Mouse (Mus musculus) limb, embryonic 12.5 days (tissue): ENCODE data around the gene Prdm12. TPM values are rescaled to one million over a fixed set of nuclear protein-coding genes. Genes with fewer than 3 reads are reported as not detected.

Experiments used
- ATAC-seq: fragments of 200-750 bp; cut with Nextera tagmentation; 2 replicates; pipeline ENCODE4 v1.8.0; 2017; ENCODE audit warnings: low read depth, moderate TSS enrichment; ENCODE audit not compliant: insufficient number of reproducible peaks, insufficient read depth, low FRiP score, low TSS enrichment
- H3K27ac ChIP-seq: fragments of 300-500 bp; sonication (generic); 2 replicates; pipeline ENCODE4 v1.5.1; 2016; ENCODE audit warnings: mild to moderate bottlenecking, moderate library complexity
- H3K27me3 ChIP-seq: fragments of 300-500 bp; sonication (generic); 2 replicates; pipeline ENCODE4 v1.6.1; 2016; ENCODE audit warnings: mild to moderate bottlenecking, moderate library complexity
- H3K36me3 ChIP-seq: fragments of 300-500 bp; sonication (generic); 2 replicates; pipeline ENCODE4 v1.6.1; 2016; ENCODE audit warnings: mild to moderate bottlenecking, moderate library complexity
- H3K4me1 ChIP-seq: fragments of 300-500 bp; sonication (generic); replicated peaks from 2 replicates; pipeline ENCODE4 v1.6.1; 2016
- H3K4me2 ChIP-seq: fragments of 300-500 bp; sonication (generic); 2 replicates; pipeline ENCODE4 v1.6.1; 2016; ENCODE audit warnings: mild to moderate bottlenecking, moderate library complexity
- H3K4me3 ChIP-seq: fragments of 300-500 bp; sonication (generic); replicated peaks from 2 replicates; pipeline ENCODE4 v1.5.1; 2016; ENCODE audit warnings: mild to moderate bottlenecking
- H3K9ac ChIP-seq: fragments of 300-500 bp; sonication (generic); replicated peaks from 2 replicates; pipeline ENCODE4 v1.6.1; 2016; ENCODE audit warnings: mild to moderate bottlenecking, moderate library complexity
- H3K9me3 ChIP-seq: fragments of 300-500 bp; sonication (generic); 2 replicates; pipeline ENCODE4 v1.6.1; 2016; ENCODE audit warnings: mild to moderate bottlenecking, moderate library complexity
- WGBS: fragments of 180-500 bp; shearing (Covaris S2); methylation state at CpG from one replicate; pipeline ENCODE4 v1.1.7; 2016; 5-methylcytosine and 5-hydroxymethylcytosine counted together
- microRNA-seq: library from miRNA; unstranded; fragments of <30 nt; microRNA quantifications from one replicate; pipeline ENCODE4, GENCODE M21; 2017
- polyA plus RNA-seq: library from polyadenylated mRNA; unstranded; fragments of >200 nt; fragmentation: Nextera tagmentation; extraction: Ambion mirVana; gene quantifications from 2 replicates; pipeline ENCODE4 v1.2.1, GENCODE M21; 2016

Prdm12 gene
- polyA plus RNA-seq, 1 experiment from 2014 or later, result 0.66 TPM

- no peak overlapping the region for H3K4me3 ChIP-seq
- no peaks in the 10 kb centered on the region for H3K27me3 ChIP-seq
- ATAC-seq, result no peak
- H3K4me2 ChIP-seq, result no peak overlapping the region
- H3K9ac ChIP-seq, result no peak overlapping the region
- no peak overlapping the region for H3K27ac ChIP-seq
- H3K36me3 ChIP-seq, result peaks cover 30% of the 10 kb centered on the region
- H3K4me1 ChIP-seq, result peaks cover 5% of the 10 kb centered on the region; the same call in 1 of the 2 replicates
- WGBS, result 25% methylated on average over 2 of the region's 2 CpGs
- H3K9me3 ChIP-seq, result no peaks in the 10 kb centered on the region
Measured at GRCm38 (mm10) chr2:31683666-31684065, 43.8 kb downstream of the Prdm12 start.

GRCm38 (mm10) chr2:31688074-31688925 is 48.5 kb downstream of the Prdm12 start, which contains the start of gene Abl1:
TSS of gene Abl1 (plus strand) at chr2:31688376.
- under 1% methylated on average over 61 of the region's 64 CpGs for WGBS
- Histone ChIP-seq H3K36me3 (peaks cover 5% of the 10 kb centered on the region; the same call in 1 of the 2 replicates), H3K9me3 (0 out of 2 replicates have a peak, but pooled peaks cover 2% of the 10 kb centered on the region), H3K4me2 (peak within 1 kb of the TSS; percentile 86), H3K4me1 (peaks cover 27% of the 10 kb centered on the region), H3K27me3 (no peaks in the 10 kb centered on the region), H3K9ac (peak within 1 kb of the TSS; percentile 80), H3K27ac (peak within 1 kb of the TSS; percentile 95), H3K4me3 (peak within 1 kb of the TSS; percentile 89)
- peak; percentile 99 for ATAC-seq

DNA sequence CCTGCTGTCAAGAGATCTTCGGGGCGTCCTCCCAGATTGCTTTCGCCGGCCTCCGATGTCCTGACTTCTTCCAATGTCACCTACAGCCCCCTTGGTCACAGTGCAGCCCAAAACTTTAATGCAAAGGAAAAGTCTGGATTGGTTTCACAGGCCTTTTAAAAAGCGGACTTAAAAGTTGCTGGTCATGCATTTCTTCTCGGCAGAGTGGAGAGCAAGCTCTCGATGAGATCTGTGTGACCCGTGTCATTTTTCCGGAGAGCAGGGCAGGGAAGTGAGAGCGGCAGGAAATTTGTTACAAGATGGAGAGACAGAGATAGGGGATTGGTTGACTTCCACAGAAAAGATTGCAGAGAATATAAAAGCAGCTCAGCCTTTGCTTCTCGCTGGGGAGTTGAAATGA is 49.2 kb downstream of the Prdm12 start:
- Histone ChIP-seq H3K4me1 (peaks cover 27% of the 10 kb centered on the region), H3K9me3 (0 out of 2 replicates have a peak, but pooled peaks cover 2% of the 10 kb centered on the region), H3K9ac (peak overlapping the region; percentile 80), H3K4me3 (peak overlapping the region; percentile 89), H3K36me3 (peaks cover 7% of the 10 kb centered on the region; the same call in 1 of the 2 replicates), H3K27ac (peak overlapping the region; percentile 95), H3K4me2 (peak overlapping the region; percentile 86), H3K27me3 (no peaks in the 10 kb centered on the region)
- no peak for ATAC-seq
- WGBS, result under 1% methylated on average over 12 of the region's 12 CpGs

DNA sequence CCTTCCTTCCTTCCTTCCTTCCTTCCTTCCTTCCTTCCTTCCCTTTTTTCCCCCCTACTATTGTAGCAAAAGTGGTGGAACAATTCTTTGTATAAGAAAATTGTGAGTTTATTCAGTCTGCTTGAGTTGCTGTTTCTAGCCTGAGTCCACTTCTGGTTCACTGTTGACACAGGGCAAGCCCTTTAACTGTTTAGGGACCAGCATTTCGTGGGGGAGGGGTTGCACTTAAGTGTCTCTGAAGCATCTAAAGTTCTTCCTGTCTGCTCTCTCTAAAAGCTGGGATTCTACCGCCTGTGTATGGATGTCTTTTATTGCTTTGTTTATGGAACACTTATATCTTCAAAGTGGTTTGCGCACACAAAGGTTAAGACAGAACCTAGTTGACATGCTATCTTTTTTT is 50.2 kb downstream of the Prdm12 start:
- no peak overlapping the region for H3K27ac ChIP-seq
- peak overlapping the region; percentile 89 for H3K4me3 ChIP-seq
- WGBS, result 37% methylated on average over 3 of the region's 3 CpGs
- H3K4me1 ChIP-seq, result peaks cover 27% of the 10 kb centered on the region
- H3K36me3 ChIP-seq, result peaks cover 16% of the 10 kb centered on the region; the same call in 1 of the 2 replicates
- 0 out of 2 replicates have a peak, but pooled peaks cover 2% of the 10 kb centered on the region for H3K9me3 ChIP-seq
- peak overlapping the region; percentile 80 for H3K9ac ChIP-seq
- H3K27me3 ChIP-seq, result no peaks in the 10 kb centered on the region
- H3K4me2 ChIP-seq, result peak overlapping the region; percentile 86
- ATAC-seq, result no peak

DNA sequence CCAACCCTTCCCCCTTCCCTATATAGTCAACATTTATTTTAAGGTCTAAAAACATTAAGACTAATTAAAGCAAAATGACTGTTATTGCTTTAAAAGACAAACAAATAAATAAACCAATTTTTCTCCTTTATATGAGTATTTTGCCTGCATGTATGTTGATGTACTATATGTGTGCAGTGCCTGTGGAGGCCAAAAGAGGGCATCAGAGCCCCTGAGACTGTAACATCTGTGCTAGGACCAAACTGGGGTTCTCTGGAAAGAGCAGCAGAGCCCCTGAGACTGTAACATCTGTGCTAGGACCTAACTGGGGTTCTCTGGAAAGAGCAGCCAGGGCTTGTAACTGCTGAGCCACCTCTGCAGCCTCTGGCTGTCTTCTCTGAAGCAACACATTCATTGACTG is 58.4 kb downstream of the Prdm12 start:
- Histone ChIP-seq H3K9me3 (no peaks in the 10 kb centered on the region), H3K4me1 (no peaks in the 10 kb centered on the region), H3K36me3 (peaks cover 55% of the 10 kb centered on the region), H3K4me3 (no peak overlapping the region), H3K9ac (no peak overlapping the region), H3K27me3 (no peaks in the 10 kb centered on the region), H3K27ac (no peak overlapping the region), H3K4me2 (no peak overlapping the region)
- no peak for ATAC-seq

DNA sequence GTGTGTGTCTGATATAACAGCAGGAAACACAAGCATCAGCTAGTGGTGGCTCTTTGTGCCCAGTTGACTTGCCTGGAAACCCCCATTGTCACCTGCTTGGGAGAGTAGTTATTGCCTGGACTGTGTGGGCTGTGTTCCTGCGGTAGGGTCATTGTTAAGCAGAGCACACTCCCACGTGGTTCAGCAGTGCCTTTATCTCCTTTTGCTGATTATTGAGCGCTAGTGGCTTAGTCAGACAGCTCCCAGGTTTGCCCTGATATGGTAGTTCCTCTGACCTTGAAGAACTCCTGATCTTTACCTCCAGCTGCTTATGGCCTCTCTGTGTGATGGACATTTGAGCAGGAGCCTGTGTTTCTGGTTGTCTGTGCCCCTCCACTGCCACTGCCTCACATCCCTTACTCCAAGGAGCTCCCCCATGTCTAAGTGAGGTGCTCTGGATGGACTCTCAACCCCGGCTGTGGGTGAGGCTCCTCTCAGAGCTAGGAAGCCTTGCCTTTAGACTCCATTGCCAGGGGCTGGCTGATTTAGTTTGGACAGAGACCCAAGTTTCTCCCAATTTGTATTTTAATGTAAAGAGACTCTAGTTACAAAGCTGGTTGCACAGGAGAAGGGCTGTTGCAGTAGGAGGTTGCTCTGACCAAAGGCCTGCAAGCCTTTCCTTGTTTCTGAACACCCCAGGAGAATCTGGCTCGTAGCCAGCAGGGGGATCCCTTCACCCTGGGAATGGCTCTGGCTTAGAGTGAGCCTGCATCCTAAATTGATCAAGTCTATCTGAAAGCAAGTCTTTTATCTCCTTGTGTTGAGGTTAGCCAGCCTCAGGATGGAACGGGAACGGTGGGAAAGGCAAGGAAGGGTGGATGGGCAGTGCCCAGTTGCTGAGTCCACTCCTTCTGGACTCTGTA is 61.0 kb downstream of the Prdm12 start:
- H3K36me3 ChIP-seq, result peaks cover 45% of the 10 kb centered on the region
- ATAC-seq, result no peak
- H3K27me3 ChIP-seq, result no peaks in the 10 kb centered on the region
- H3K9me3 ChIP-seq, result no peaks in the 10 kb centered on the region
- H3K9ac ChIP-seq, result no peak overlapping the region
- H3K4me1 ChIP-seq, result no peaks in the 10 kb centered on the region
- 60% methylated on average over 7 of the region's 7 CpGs for WGBS
- H3K27ac ChIP-seq, result no peak overlapping the region
- H3K4me2 ChIP-seq, result no peak overlapping the region
- no peak overlapping the region for H3K4me3 ChIP-seq

DNA sequence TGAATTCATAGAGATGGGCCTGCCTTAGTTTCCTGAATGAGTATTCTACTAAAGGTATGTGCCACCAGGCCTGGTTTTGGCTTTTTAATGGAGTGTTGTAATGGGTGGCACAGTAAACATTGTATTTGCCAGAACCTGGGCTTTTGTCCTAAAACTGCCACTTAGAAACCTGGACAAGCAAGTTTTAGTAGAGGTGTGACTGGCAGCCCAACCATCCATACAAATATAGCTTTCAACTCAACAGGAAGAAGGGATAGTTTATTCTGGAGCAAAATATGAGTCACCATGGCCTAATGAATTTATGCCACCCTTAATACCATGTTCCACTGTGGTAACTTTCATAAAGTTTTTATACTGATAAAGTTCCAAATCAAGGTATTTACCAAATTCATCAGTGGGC is 63.4 kb downstream of the Prdm12 start:
- Histone ChIP-seq H3K9ac (no peak overlapping the region), H3K4me3 (no peak overlapping the region), H3K27me3 (no peaks in the 10 kb centered on the region), H3K4me1 (no peaks in the 10 kb centered on the region), H3K36me3 (peaks cover 34% of the 10 kb centered on the region), H3K9me3 (no peaks in the 10 kb centered on the region), H3K4me2 (no peak overlapping the region), H3K27ac (no peak overlapping the region)
- no peak for ATAC-seq

Small RNA genes within 50 kb of the gene (microRNA-seq; reads per million reads assigned to microRNA genes)
- 0.70 reads per million for gene Mir6998

Other genes with a start within 250 kb of the Prdm12 start
- 5.5 and 6.5 TPM in 2 replicates for gene Ass1, start 169.8 kb upstream of the Prdm12 start, polyA plus RNA-seq
- gene Fubp3, start 67.4 kb upstream of the Prdm12 start, polyA plus RNA-seq, result 102 and 104 TPM in 2 replicates
- 88.3 and 94.9 TPM in 2 replicates for gene Exosc2, start 30.7 kb downstream of the Prdm12 start, polyA plus RNA-seq
- 63.0 and 72.2 TPM in 2 replicates for gene Abl1, start 48.3 kb downstream of the Prdm12 start, polyA plus RNA-seq
- 0.20 and 0.34 TPM in 2 replicates for gene Qrfp, start 170.5 kb downstream of the Prdm12 start, polyA plus RNA-seq
- 0.06 and 0.13 TPM in 2 replicates for gene Fibcd1, start 206.0 kb downstream of the Prdm12 start, polyA plus RNA-seq
- 0.21 and 0.38 TPM in 2 replicates for gene Lamc3, start 247.3 kb downstream of the Prdm12 start, polyA plus RNA-seq